Mouse (Mus musculus): ENCODE measurements around the gene Dytn. TPM values are rescaled to one million over a fixed set of nuclear protein-coding genes. Genes with fewer than 3 reads are reported as not detected.

Gene Dytn
- polyA plus RNA-seq, 1 experiment from 2014 or later = not detected

- DNase-seq (ENCODE audit: low spot score) = no peak
- no peaks in the 10 kb centered on the region for H3K4me1 ChIP-seq (replicated peaks; ENCODE audit: control insufficient read depth, insufficient read depth, low read length)
- no peaks in the 10 kb centered on the region for H3K9me3 ChIP-seq (ENCODE audit: control insufficient read depth, low read length)
- 87% methylated on average over 3 of the region's 3 CpGs for WGBS
- H3K27ac ChIP-seq (ENCODE audit: low read depth, low read length) = no peak within 1 kb of the TSS
- H3K4me3 ChIP-seq (ENCODE audit: low read depth, low read length) = no peak within 1 kb of the TSS
- no peak within 1 kb of the TSS for H3K9ac ChIP-seq (ENCODE audit: low read depth, low read length)
- no peak within 1 kb of the TSS for H3K4me2 ChIP-seq (replicated peaks; ENCODE audit: low read depth, low read length)
- no peaks in the 10 kb centered on the region for H3K36me3 ChIP-seq (ENCODE audit: control insufficient read depth, insufficient read depth, low read length)
- no peak for ATAC-seq (ENCODE audit: low FRiP score)
- H3K27me3 ChIP-seq (ENCODE audit: control insufficient read depth, insufficient read depth, low read length) = no peaks in the 10 kb centered on the region; the same call in 1 of the 2 replicates
Measured at GRCm38 (mm10) chr1:63615668-63616067, 71.1 kb downstream of the Dytn start, which contains the start of gene Gm39653. Gene Gm39653 (plus strand): TSS chr1:63615968.

GRCm38 (mm10) chr1:63614594-63614993 is 72.1 kb downstream of the Dytn start:
- Histone ChIP-seq H3K27ac (ENCODE audit: low read depth, low read length) (no peak overlapping the region), H3K27me3 (ENCODE audit: control insufficient read depth, insufficient read depth, low read length) (no peaks in the 10 kb centered on the region; the same call in 1 of the 2 replicates), H3K36me3 (ENCODE audit: control insufficient read depth, insufficient read depth, low read length) (no peaks in the 10 kb centered on the region), H3K4me3 (ENCODE audit: low read depth, low read length) (peak overlapping the region; percentile 6; the same call in 1 of the 2 replicates), H3K4me1 (replicated peaks; ENCODE audit: control insufficient read depth, insufficient read depth, low read length) (no peaks in the 10 kb centered on the region), H3K9ac (ENCODE audit: low read depth, low read length) (no peak overlapping the region), H3K9me3 (ENCODE audit: control insufficient read depth, low read length) (no peaks in the 10 kb centered on the region), H3K4me2 (replicated peaks; ENCODE audit: low read depth, low read length) (peak overlapping the region; percentile 21)
- 2% methylated on average over 11 of the region's 11 CpGs for WGBS
- no peak for ATAC-seq (ENCODE audit: low FRiP score)
- DNase-seq (ENCODE audit: low spot score) = peak; percentile 74

- H3K4me2 ChIP-seq (replicated peaks; ENCODE audit: low read depth, low read length) = no peak overlapping the region
- no peak overlapping the region for H3K9ac ChIP-seq (ENCODE audit: low read depth, low read length)
- 94% methylated on average over 4 of the region's 4 CpGs for WGBS
- H3K4me3 ChIP-seq (ENCODE audit: low read depth, low read length) = no peak overlapping the region
- no peak for ATAC-seq (ENCODE audit: low FRiP score)
- no peaks in the 10 kb centered on the region for H3K36me3 ChIP-seq (ENCODE audit: control insufficient read depth, insufficient read depth, low read length)
- H3K9me3 ChIP-seq (ENCODE audit: control insufficient read depth, low read length) = no peaks in the 10 kb centered on the region
- no peaks in the 10 kb centered on the region for H3K4me1 ChIP-seq (replicated peaks; ENCODE audit: control insufficient read depth, insufficient read depth, low read length)
- DNase-seq (ENCODE audit: low spot score) = no peak
- H3K27me3 ChIP-seq (ENCODE audit: control insufficient read depth, insufficient read depth, low read length) = no peaks in the 10 kb centered on the region; the same call in 1 of the 2 replicates
- no peak overlapping the region for H3K27ac ChIP-seq (ENCODE audit: low read depth, low read length)
Measured at GRCm38 (mm10) chr1:63609613-63610012, 77.1 kb downstream of the Dytn start.

GRCm38 (mm10) chr1:63603870-63604500 is 82.7 kb downstream of the Dytn start:
- Histone ChIP-seq H3K4me3 (ENCODE audit: low read depth, low read length) (no peak overlapping the region), H3K4me1 (replicated peaks; ENCODE audit: control insufficient read depth, insufficient read depth, low read length) (no peaks in the 10 kb centered on the region), H3K4me2 (replicated peaks; ENCODE audit: low read depth, low read length) (no peak overlapping the region), H3K27me3 (ENCODE audit: control insufficient read depth, insufficient read depth, low read length) (no peaks in the 10 kb centered on the region), H3K9me3 (ENCODE audit: control insufficient read depth, low read length) (no peaks in the 10 kb centered on the region), H3K36me3 (ENCODE audit: control insufficient read depth, insufficient read depth, low read length) (no peaks in the 10 kb centered on the region), H3K27ac (ENCODE audit: low read depth, low read length) (no peak overlapping the region), H3K9ac (ENCODE audit: low read depth, low read length) (no peak overlapping the region)
- DNase-seq (ENCODE audit: low spot score) (no peak), ATAC-seq (ENCODE audit: low FRiP score) (no peak)
- WGBS = 60% methylated on average over 3 of the region's 3 CpGs

- Histone ChIP-seq H3K9ac (ENCODE audit: low read depth, low read length) (no peak overlapping the region), H3K36me3 (ENCODE audit: control insufficient read depth, insufficient read depth, low read length) (no peaks in the 10 kb centered on the region), H3K27ac (ENCODE audit: low read depth, low read length) (no peak overlapping the region), H3K4me2 (replicated peaks; ENCODE audit: low read depth, low read length) (no peak overlapping the region), H3K4me1 (replicated peaks; ENCODE audit: control insufficient read depth, insufficient read depth, low read length) (no peaks in the 10 kb centered on the region), H3K27me3 (ENCODE audit: control insufficient read depth, insufficient read depth, low read length) (no peaks in the 10 kb centered on the region), H3K4me3 (ENCODE audit: low read depth, low read length) (no peak overlapping the region), H3K9me3 (ENCODE audit: control insufficient read depth, low read length) (no peaks in the 10 kb centered on the region)
- ATAC-seq (ENCODE audit: low FRiP score) = no peak
- DNase-seq (ENCODE audit: low spot score) = no peak
- WGBS = 73% methylated on average over 7 of the region's 7 CpGs
Measured at GRCm38 (mm10) chr1:63586869-63587268, 99.9 kb downstream of the Dytn start.

GRCm38 (mm10) chr1:63579153-63579552 is 107.6 kb downstream of the Dytn start:
- Histone ChIP-seq H3K9me3 (ENCODE audit: control insufficient read depth, low read length) (no peaks in the 10 kb centered on the region), H3K27me3 (ENCODE audit: control insufficient read depth, insufficient read depth, low read length) (no peaks in the 10 kb centered on the region), H3K4me2 (replicated peaks; ENCODE audit: low read depth, low read length) (no peak overlapping the region), H3K36me3 (ENCODE audit: control insufficient read depth, insufficient read depth, low read length) (no peaks in the 10 kb centered on the region), H3K4me1 (replicated peaks; ENCODE audit: control insufficient read depth, insufficient read depth, low read length) (no peaks in the 10 kb centered on the region), H3K27ac (ENCODE audit: low read depth, low read length) (no peak overlapping the region), H3K9ac (ENCODE audit: low read depth, low read length) (no peak overlapping the region), H3K4me3 (ENCODE audit: low read depth, low read length) (no peak overlapping the region)
- WGBS = 85% methylated on average over 8 of the region's 8 CpGs
- no peak for DNase-seq (ENCODE audit: low spot score)
- ATAC-seq (ENCODE audit: low FRiP score) = no peak

GRCm38 (mm10) chr1:63576803-63577202 is 109.9 kb downstream of the Dytn start:
- Histone ChIP-seq H3K9me3 (ENCODE audit: control insufficient read depth, low read length) (no peaks in the 10 kb centered on the region), H3K27ac (ENCODE audit: low read depth, low read length) (no peak overlapping the region), H3K36me3 (ENCODE audit: control insufficient read depth, insufficient read depth, low read length) (no peaks in the 10 kb centered on the region), H3K4me1 (replicated peaks; ENCODE audit: control insufficient read depth, insufficient read depth, low read length) (peaks cover 7% of the 10 kb centered on the region), H3K27me3 (ENCODE audit: control insufficient read depth, insufficient read depth, low read length) (no peaks in the 10 kb centered on the region), H3K4me3 (ENCODE audit: low read depth, low read length) (no peak overlapping the region), H3K9ac (ENCODE audit: low read depth, low read length) (no peak overlapping the region), H3K4me2 (replicated peaks; ENCODE audit: low read depth, low read length) (no peak overlapping the region)
- WGBS = 83% methylated on average over 5 of the region's 5 CpGs
- ATAC-seq (ENCODE audit: low FRiP score) (no peak), DNase-seq (ENCODE audit: low spot score) (no peak)

- H3K27ac ChIP-seq (ENCODE audit: low read depth, low read length) = peak overlapping the region; percentile 24; the same call in 1 of the 2 replicates
- WGBS = 69% methylated on average over 12 of the region's 12 CpGs
Measured at GRCm38 (mm10) chr1:63573864-63574611, 112.7 kb downstream of the Dytn start.

GRCm38 (mm10) chr1:63573432-63573831 is 113.3 kb downstream of the Dytn start:
- H3K9ac ChIP-seq (ENCODE audit: low read depth, low read length) = no peak overlapping the region

More at GRCm38 (mm10) chr1:63573864-63574611, 112.7 kb downstream of the Dytn start:
- Histone ChIP-seq H3K27me3 (ENCODE audit: control insufficient read depth, insufficient read depth, low read length) (no peaks in the 10 kb centered on the region), H3K4me1 (replicated peaks; ENCODE audit: control insufficient read depth, insufficient read depth, low read length) (peaks cover 7% of the 10 kb centered on the region), H3K4me3 (ENCODE audit: low read depth, low read length) (no peak overlapping the region), H3K9me3 (ENCODE audit: control insufficient read depth, low read length) (no peaks in the 10 kb centered on the region), H3K4me2 (replicated peaks; ENCODE audit: low read depth, low read length) (no peak overlapping the region), H3K36me3 (ENCODE audit: control insufficient read depth, insufficient read depth, low read length) (no peaks in the 10 kb centered on the region), H3K9ac (ENCODE audit: low read depth, low read length) (no peak overlapping the region)
- no peak for ATAC-seq (ENCODE audit: low FRiP score)
- no peak for DNase-seq (ENCODE audit: low spot score)

More at GRCm38 (mm10) chr1:63573432-63573831, 113.3 kb downstream of the Dytn start:
- WGBS = 45% methylated on average over 6 of the region's 6 CpGs
- ATAC-seq (ENCODE audit: low FRiP score) (peak; percentile 82), DNase-seq (ENCODE audit: low spot score) (peak; percentile 70)
- no peak overlapping the region for H3K4me3 ChIP-seq (ENCODE audit: low read depth, low read length)
- peak overlapping the region; percentile 42; the same call in 1 of the 2 replicates for H3K27ac ChIP-seq (ENCODE audit: low read depth, low read length)
- peaks cover 7% of the 10 kb centered on the region for H3K4me1 ChIP-seq (replicated peaks; ENCODE audit: control insufficient read depth, insufficient read depth, low read length)
- H3K27me3 ChIP-seq (ENCODE audit: control insufficient read depth, insufficient read depth, low read length) = no peaks in the 10 kb centered on the region
- no peaks in the 10 kb centered on the region for H3K9me3 ChIP-seq (ENCODE audit: control insufficient read depth, low read length)
- H3K36me3 ChIP-seq (ENCODE audit: control insufficient read depth, insufficient read depth, low read length) = no peaks in the 10 kb centered on the region
- no peak overlapping the region for H3K4me2 ChIP-seq (replicated peaks; ENCODE audit: low read depth, low read length)
